Mouse (Mus musculus) embryonic facial prominence, embryonic 14.5 days (tissue): ENCODE measurements around the gene Slc18a3. TPM values are rescaled to one million over a fixed set of nuclear protein-coding genes. Genes with fewer than 3 reads are reported as not detected.

Source experiments
- ATAC-seq: fragments of 200-750 bp; cut with Nextera tagmentation; 2 replicates; pipeline ENCODE4 v1.8.0; 2017; ENCODE audit warnings: low read depth, moderate number of reproducible peaks, moderate TSS enrichment
- DNase-seq: peaks from one replicate; pipeline ENCODE4 v3.0.0-alpha.2; 2015; ENCODE audit warnings: low spot score
- H3K27ac ChIP-seq: fragments of 300-500 bp; sonication (generic); replicated peaks from 2 replicates; pipeline ENCODE4 v1.5.1; 2014; ENCODE audit warnings: low read depth, mild to moderate bottlenecking, low read length, moderate library complexity
- H3K27me3 ChIP-seq: fragments of 300-500 bp; sonication (generic); replicated peaks from 2 replicates; pipeline ENCODE4 v1.6.1; 2014; ENCODE audit warnings: low read length; ENCODE audit not compliant: control insufficient read depth, insufficient read depth
- H3K36me3 ChIP-seq: fragments of 300-500 bp; sonication (generic); 2 replicates; pipeline ENCODE4 v1.6.1; 2014; ENCODE audit warnings: low read length, mixed read lengths; ENCODE audit not compliant: control insufficient read depth, insufficient read depth
- H3K4me1 ChIP-seq: fragments of 300-500 bp; sonication (generic); 2 replicates; pipeline ENCODE4 v1.6.1; 2014; ENCODE audit warnings: antibody characterized with exemption, low read length; ENCODE audit not compliant: control insufficient read depth, insufficient read depth
- H3K4me2 ChIP-seq: fragments of 300-500 bp; sonication (generic); 2 replicates; pipeline ENCODE4 v1.6.1; 2014; ENCODE audit warnings: low read depth, mild to moderate bottlenecking, low read length, moderate library complexity, mixed read lengths
- H3K4me3 ChIP-seq: fragments of 300-500 bp; sonication (generic); 2 replicates; pipeline ENCODE4 v1.5.1; 2014; ENCODE audit warnings: low read depth, mild to moderate bottlenecking, low read length
- H3K9ac ChIP-seq: fragments of 300-500 bp; sonication (generic); 2 replicates; pipeline ENCODE4 v1.6.1; 2014; ENCODE audit warnings: low read depth, mild to moderate bottlenecking, low read length, moderate library complexity, mixed read lengths
- H3K9me3 ChIP-seq: fragments of 300-500 bp; sonication (generic); 2 replicates; pipeline ENCODE4 v1.6.1; 2016; ENCODE audit warnings: low read length; ENCODE audit not compliant: control insufficient read depth
- WGBS: fragments of 180-500 bp; shearing (Covaris S2); extraction: QIAGEN DNeasy Blood & Tissue Kit; methylation state at CpG from one replicate; pipeline ENCODE4 v1.1.7; 2014; 5-methylcytosine and 5-hydroxymethylcytosine counted together
- polyA plus RNA-seq: library from polyadenylated mRNA; unstranded; fragments of >200 nt; fragmentation: Nextera tagmentation; extraction: Ambion mirVana; gene quantifications from 2 replicates; pipeline ENCODE4 v1.2.1, GENCODE M21; 2014

Slc18a3 gene
- polyA plus RNA-seq: 0.67 and 0.84 TPM in 2 replicates

DNA sequence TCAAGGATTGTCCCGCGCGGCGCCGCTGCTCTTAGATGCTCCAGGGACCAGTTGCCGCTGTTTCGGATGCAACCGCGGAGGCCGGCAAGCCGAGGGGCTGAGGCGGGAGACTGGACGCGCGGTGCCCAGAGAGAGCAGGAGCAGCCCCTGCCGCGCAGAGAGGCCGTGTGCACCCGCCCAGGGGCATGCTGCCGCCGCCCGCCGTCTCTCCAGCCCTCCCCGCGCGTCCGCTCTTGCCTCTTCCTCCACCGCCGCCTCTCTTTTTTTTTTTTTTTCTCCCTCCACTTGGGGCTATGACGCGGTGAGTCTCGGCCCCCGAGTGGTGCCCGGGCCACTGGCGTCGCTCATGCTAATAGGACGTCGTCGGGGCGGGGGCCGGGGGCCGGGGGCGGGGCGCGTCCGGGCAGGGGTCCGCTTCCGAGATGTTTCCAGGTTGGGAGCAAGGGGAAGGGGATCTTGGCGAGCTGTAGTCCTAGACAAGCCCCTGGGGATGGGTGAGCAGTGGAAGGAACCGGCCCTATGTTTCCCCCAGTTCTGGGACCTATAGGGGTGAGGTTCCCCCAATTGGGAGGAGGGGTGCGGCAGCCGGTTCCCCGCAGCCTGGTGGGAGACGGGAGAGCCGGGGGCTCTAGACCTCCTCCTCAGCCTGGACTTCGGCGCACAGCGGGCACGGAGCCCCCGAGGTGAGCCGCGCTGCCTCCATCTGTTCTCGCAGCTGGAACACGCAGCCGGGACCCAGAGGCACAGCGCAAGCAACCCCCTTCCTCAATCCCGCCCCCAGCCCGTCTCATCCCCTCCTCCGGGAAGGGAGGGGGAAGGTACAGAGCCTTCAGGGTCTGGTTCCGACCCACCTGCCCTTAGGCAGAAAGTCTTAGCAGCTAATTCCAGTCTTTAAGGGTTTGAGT lies at the start of gene Slc18a3:
Gene Slc18a3, minus strand, starts transcription at position 250 of the 905 bp plus-strand sequence.
- Histone ChIP-seq H3K9ac (peak within 1 kb of the TSS; percentile 30; the same call in 1 of the 2 replicates), H3K9me3 (no peaks in the 10 kb centered on the region), H3K4me1 (peaks cover 5% of the 10 kb centered on the region; the same call in 1 of the 2 replicates), H3K4me2 (peak within 1 kb of the TSS; percentile 67), H3K4me3 (peak within 1 kb of the TSS; percentile 40), H3K36me3 (no peaks in the 10 kb centered on the region), H3K27ac (no peak within 1 kb of the TSS), H3K27me3 (peaks cover 86% of the 10 kb centered on the region)
- ATAC-seq (0 out of 2 replicates have a peak, but pooled peaks have one; percentile 24), DNase-seq (peak; percentile 7)
- under 1% methylated on average over 34 of the region's 70 CpGs for WGBS

DNA sequence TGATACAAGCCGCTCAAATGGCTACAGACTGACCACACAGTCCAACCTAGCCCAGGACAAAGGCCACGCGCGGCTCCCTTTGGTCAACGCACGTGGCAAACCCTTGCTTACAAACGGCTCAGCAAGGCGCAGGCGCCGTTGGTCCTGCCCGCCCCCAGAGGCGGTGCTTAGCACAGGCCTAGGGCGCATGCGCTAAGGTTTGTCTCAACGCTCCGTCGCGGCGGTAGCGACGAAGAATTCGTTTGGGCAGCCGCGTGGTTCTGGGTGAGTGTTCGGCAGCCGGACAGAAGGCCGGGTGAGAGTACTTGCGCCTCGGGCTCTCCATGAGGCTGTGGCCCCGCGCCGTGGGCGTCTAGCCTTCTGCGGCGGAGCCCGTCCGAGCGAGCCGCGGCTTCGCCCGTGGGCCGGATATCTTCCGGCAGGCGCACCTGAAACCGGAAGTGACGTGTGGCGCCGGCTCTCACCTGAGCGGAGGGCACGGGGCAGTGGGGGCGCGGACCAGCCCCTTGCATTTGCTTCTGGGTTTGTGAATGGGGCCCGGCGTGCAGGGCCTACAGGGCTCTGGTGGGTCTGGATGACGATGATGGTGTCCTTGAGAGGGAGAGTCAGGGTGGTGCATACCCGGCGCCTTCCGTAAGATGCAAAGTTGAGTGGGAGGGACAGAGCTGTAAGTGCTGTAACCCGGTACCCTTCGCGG lies 48.8 kb upstream of the Slc18a3 start, which contains the start of gene Ercc6:
Gene Ercc6, plus strand, starts transcription at position 186 of the 697 bp plus-strand sequence.
- peak within 1 kb of the TSS; percentile 82 for H3K9ac ChIP-seq
- H3K27ac ChIP-seq: peak within 1 kb of the TSS; percentile 83; the same call in 1 of the 2 replicates
- 1% methylated on average over 48 of the region's 62 CpGs for WGBS
- DNase-seq (peak; percentile 97), ATAC-seq (peak; percentile 98)
- no peaks in the 10 kb centered on the region for H3K27me3 ChIP-seq
- H3K9me3 ChIP-seq: no peaks in the 10 kb centered on the region
- peaks cover 16% of the 10 kb centered on the region for H3K36me3 ChIP-seq
- H3K4me1 ChIP-seq: peaks cover 8% of the 10 kb centered on the region; the same call in 1 of the 2 replicates
- peak within 1 kb of the TSS; percentile 87 for H3K4me3 ChIP-seq
- H3K4me2 ChIP-seq: peak within 1 kb of the TSS; percentile 61

DNA sequence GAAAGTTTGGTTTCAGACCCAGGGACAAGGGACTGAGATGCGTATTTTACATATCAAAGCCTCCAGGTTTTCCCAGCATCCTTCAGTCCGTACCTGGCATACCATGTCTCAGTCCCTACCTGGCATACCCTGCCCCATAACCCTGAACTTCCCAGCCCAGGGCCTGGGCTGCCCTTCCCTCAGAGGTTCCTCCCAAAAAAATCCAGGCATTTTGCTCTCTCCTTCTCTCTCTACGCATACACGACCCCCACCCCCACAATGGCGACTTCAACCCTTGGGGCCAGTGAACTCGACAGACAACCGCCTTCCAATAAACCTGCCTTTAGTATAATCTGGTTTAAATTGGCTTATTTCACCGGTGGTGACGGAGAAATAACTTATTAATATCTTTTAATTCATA lies 48.3 kb upstream of the Slc18a3 start:
- no peak for ATAC-seq
- peak overlapping the region; percentile 82 for H3K9ac ChIP-seq

DNA sequence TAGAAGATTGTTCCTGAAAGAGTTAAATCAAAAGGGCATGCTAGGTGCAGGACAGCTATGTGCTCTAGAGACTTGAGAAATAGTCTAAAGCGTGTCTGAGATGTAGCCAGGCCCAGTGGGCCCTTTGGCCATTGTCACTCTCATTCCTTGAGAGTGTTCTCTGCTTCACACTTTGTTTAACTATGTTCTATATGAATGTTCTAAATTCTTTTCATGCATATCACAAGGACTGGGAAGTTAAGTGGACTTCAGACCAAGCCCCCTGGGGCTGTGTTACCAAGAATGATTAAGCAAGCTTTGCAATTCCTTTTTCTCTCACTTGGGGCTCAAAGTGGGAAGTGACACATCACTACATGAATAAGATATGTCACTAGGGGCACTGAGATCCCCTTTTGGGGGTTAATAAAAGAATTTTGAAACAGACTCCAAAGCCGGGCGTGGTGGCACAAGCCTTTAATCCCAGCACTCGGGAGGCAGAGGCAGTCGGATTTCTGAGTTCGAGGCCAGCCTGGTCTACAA lies 44.9 kb upstream of the Slc18a3 start:
- Histone ChIP-seq H3K36me3 (no peaks in the 10 kb centered on the region), H3K9ac (no peak overlapping the region), H3K4me3 (no peak overlapping the region), H3K27me3 (no peaks in the 10 kb centered on the region), H3K27ac (no peak overlapping the region), H3K4me2 (no peak overlapping the region), H3K9me3 (no peaks in the 10 kb centered on the region), H3K4me1 (peaks cover 6% of the 10 kb centered on the region; the same call in 1 of the 2 replicates)
- no peak for DNase-seq
- 82% methylated on average over 6 of the region's 6 CpGs for WGBS
- no peak for ATAC-seq

More for the DNA sequence above, 48.3 kb upstream of the Slc18a3 start:
- WGBS: 43% methylated on average over 9 of the region's 9 CpGs
- Histone ChIP-seq H3K4me3 (peak overlapping the region; percentile 87), H3K27me3 (no peaks in the 10 kb centered on the region), H3K9me3 (no peaks in the 10 kb centered on the region), H3K4me2 (peak overlapping the region; percentile 61), H3K36me3 (peaks cover 16% of the 10 kb centered on the region; the same call in 1 of the 2 replicates), H3K27ac (no peak overlapping the region), H3K4me1 (peaks cover 8% of the 10 kb centered on the region; the same call in 1 of the 2 replicates)
- DNase-seq: no peak

- H3K27me3 ChIP-seq: no peaks in the 10 kb centered on the region
- no peak overlapping the region for H3K27ac ChIP-seq
- H3K9ac ChIP-seq: no peak overlapping the region
- no peaks in the 10 kb centered on the region for H3K36me3 ChIP-seq
- no peaks in the 10 kb centered on the region for H3K4me1 ChIP-seq
- no peak overlapping the region for H3K4me2 ChIP-seq
- no peak for ATAC-seq
- no peak for DNase-seq
- WGBS: 64% methylated on average over 10 of the region's 10 CpGs
- H3K4me3 ChIP-seq: no peak overlapping the region
- no peaks in the 10 kb centered on the region for H3K9me3 ChIP-seq
Observed at GRCm38 (mm10) chr14:32508105-32508835, 43.6 kb upstream of the Slc18a3 start.

- WGBS: 79% methylated on average over 4 of the region's 4 CpGs
- ATAC-seq: no peak
- Histone ChIP-seq H3K9ac (no peak overlapping the region), H3K4me1 (no peaks in the 10 kb centered on the region), H3K4me3 (no peak overlapping the region), H3K27me3 (no peaks in the 10 kb centered on the region), H3K4me2 (no peak overlapping the region), H3K9me3 (no peaks in the 10 kb centered on the region), H3K27ac (no peak overlapping the region), H3K36me3 (no peaks in the 10 kb centered on the region)
- no peak for DNase-seq
Observed at GRCm38 (mm10) chr14:32507216-32507615, 42.6 kb upstream of the Slc18a3 start.

DNA sequence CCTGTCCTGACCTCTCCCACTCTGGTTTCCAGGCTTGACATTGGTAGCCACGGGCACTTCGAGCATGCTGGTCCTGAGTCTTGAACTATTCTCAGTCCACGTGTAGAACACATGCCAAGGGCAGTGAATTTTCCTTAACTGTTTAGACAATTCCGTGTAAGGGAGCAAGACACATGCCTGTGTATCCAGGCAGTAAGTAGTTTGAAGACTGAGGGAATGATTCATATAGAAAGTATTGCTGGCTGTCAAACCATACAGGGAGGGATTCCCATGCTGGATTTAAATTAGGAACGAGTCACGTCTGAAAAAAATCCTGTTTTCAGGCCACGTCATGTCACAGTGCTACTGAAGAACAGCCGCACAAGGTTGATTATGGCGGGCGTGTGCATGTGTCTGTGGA lies 41.7 kb upstream of the Slc18a3 start:
- Histone ChIP-seq H3K4me2 (no peak overlapping the region), H3K9me3 (no peaks in the 10 kb centered on the region), H3K4me3 (no peak overlapping the region), H3K4me1 (no peaks in the 10 kb centered on the region), H3K27me3 (no peaks in the 10 kb centered on the region), H3K27ac (no peak overlapping the region), H3K36me3 (no peaks in the 10 kb centered on the region), H3K9ac (no peak overlapping the region)
- no peak for DNase-seq
- no peak for ATAC-seq
- WGBS: 85% methylated on average over 10 of the region's 10 CpGs

DNA sequence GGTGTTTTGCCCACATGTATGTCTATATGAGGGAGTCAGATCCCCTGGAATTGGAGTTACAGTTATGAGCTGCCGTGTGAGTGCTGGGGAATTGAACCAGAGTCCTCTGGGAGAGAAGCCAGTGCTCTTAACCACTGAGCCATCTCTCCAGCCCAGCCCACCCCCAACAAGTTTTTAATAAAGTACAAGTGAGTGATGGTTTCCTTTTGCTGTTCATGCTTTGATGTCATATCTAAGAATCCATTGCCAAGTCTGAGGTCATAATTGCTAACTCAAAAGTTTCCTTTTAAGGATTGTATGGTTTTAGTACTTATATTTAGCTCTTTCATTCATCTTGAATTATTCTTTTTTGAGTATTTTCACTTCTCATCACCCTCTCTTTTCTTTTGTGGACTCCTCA lies 39.2 kb upstream of the Slc18a3 start:
- no peak for DNase-seq
- no peak overlapping the region for H3K27ac ChIP-seq
- no peaks in the 10 kb centered on the region for H3K27me3 ChIP-seq
- H3K36me3 ChIP-seq: no peaks in the 10 kb centered on the region
- H3K4me2 ChIP-seq: no peak overlapping the region
- WGBS: 72% methylated on average over 1 of the region's 1 CpGs
- ATAC-seq: no peak
- no peaks in the 10 kb centered on the region for H3K9me3 ChIP-seq
- no peaks in the 10 kb centered on the region for H3K4me1 ChIP-seq
- H3K9ac ChIP-seq: no peak overlapping the region
- no peak overlapping the region for H3K4me3 ChIP-seq
